Mouse (Mus musculus) cerebellum, adult 18-20 months (tissue): Measurements from ENCODE around the gene Kcnh7.
"Not testable (repeated sequence)": the region's sequence is repeated elsewhere in the genome, so short reads cannot be mapped to it uniquely, and the experiment has no call there.

Experiments
- DNase-seq, 2 experiments: peaks; one replicate each; pipeline ENCODE4 v3.0.0; 2021

The Kcnh7 gene

DNA sequence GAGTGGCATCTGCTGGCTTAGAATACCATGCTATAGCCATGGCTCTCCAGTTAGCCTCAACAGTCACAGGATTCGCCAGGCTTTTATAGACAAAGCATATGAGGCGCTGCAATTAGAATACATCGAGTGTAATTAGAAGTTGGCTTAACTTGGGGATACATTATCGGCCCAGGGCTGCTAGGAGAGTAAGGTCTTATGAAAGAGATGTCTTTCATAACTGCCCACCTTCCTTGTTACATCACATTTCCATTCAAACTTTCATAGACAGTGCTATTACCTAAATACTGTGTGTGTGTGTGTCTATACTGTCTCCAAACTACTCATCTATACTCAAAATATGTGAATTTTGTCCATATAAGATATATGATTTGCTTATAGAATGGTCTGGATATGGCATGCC is 468.8 kb downstream of the Kcnh7 start:
- DNase-seq = no peak

DNA sequence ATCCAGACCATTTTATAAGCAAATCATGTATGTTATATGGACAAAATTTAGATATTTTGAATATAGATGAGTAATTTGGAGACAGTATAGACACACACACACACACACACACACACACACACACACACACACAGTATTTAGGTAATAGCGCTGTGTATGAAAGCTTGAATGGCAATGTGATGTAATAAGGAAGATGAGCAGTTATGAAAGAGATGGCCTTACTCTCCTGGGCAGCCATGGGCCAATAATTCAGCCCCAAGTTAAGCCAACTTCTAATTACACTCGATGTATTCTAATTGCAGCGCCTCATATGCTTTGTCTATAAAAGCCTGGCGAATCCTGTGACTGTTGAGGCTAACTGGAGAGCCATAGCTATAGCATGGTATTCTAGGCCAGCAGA is 469.7 kb downstream of the Kcnh7 start:
- DNase-seq = not testable (repeated sequence)

DNA sequence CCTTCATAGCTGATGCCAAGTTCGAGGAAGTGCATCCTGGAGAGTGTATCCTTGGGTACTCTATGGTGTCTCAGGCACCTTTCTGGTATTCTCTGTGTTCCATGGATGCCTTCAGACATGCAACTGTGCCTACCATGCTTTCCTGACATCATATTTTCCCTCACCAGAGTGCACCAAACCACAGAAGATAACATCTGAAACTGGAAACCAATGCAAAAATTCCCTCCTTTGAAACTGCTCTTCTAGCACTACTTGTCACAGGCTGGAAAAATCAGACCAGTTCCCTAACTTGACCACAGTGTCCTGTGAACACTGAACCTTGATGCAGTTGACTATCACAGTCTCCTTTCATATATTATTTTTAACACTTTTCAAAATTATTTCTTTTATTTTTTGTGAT is 474.5 kb downstream of the Kcnh7 start:
- DNase-seq = no peak

DNA sequence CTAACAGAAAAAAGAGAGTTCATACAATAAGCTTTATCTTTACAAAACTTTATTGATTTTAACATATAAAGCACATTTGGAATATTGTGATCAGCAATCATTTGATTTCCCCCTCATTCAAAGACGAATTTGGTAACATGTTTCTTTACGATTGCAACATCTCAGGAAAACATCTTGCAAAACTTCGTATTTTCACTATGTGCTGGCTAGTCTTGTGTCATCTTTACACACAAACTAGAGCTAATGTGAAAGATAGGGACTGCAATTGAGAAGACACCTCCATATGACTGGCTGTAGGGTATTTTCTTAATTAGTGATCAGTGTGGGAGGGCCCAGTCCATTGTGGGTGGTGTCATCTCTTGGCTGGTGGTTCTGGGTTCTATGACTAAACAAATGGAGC is 477.8 kb downstream of the Kcnh7 start:
- DNase-seq = no peak

DNA sequence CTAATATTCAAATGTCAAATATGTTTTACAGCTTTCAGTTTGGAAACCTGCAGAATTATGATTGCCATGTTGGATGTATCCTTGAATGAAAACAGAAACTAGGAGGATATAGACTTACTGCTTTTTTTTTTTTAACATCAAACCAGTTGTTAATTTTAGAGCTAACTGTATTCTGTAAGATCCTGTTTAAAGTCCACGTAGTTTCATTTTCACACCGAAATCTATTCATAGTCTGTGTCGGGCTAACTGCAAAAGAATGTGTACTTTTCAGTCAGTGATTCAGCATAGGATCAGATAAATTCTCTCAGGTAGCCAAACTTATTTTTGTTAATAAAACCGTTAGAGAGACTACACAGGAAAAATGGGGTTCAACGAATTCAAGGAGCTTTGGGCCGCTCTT is 498.2 kb downstream of the Kcnh7 start:
- no peak for DNase-seq

DNA sequence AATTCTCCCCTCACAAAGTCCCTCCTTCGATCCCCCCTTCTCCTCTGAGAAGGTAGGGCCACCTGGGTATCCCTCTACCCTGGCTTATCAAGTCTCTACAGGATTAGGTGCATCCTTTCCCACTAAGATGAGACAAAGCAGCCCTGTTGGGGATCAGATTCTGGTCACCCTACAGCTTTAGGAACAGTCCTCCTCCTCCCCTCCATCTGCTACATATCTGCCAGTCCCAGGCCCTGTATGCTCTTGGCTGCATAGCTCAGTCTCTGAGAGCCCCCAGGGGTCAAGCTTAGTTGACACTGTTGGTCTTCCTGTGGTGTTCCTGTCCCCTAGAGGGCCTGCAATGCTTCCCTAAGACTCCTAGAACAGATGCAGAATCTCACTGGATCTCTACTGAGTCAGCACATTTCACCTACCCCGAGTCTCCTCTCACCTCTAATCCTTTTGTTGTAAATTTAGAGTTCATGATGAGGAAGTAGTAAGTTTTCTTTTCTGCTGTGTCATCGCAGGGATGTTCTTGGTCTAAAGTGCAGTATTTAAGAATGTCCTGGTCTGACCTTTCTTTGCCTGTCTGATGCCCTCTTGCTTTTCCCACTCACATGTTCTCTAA is 499.0 kb downstream of the Kcnh7 start:
- no peak for DNase-seq

DNA sequence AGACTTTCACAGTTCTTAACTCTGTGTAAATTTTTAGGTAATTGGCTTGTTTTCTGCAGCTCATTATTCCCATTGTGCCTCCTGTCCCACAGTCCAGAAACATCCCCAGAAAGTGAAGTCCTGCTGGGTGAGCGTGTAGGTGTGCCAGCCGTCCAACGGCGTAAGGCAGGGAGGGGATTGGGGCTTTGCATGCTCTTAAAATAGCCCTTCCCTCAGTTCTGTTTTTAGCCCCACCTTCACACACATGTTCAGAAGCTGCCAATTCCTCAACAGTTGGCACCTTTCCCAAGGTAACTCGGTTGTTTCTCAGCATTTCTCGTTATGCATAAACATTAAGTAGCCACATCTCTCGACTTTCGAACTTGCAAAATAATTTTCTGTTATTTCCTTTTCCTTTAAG is 502.4 kb downstream of the Kcnh7 start:
- DNase-seq = peak; percentile 4 to 6

DNA sequence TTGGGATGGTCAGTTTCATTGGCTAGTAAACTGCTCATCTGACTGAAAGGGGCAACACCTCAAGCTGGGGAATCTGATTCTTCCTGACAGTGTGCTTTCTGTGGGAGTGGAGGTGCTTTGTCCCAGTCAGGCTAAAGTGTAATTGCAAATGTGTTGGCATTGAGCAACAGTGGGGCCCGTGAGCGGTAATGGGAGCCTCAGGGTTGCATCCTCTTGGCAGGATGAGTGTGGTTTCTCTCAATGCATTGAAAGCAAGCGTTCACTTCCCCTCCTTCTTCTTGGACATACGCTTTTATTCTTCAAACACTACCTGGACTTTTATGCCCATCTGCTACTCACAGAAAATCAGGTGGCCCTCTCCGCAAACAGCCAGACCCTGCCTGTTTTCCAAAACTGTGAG is 511.3 kb downstream of the Kcnh7 start:
- DNase-seq = no peak

DNA sequence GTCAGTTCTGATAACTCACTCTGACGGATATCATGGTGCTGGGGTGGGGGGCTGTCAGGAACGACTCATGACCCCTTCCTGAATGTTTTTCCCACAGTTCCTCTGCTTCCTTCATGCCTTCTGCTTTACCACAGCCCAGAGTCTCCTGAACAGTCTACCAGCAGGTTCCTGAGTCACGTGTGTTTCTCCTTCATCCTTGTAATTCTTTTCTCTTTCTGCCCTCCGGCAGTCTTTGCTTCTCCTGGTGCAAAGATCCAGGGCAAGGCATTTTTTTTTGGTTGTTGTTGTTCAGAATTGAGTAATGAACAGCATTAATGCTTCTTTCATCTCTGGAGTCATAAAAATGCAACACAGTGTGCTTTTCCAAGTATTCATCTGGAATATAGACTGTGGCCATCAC is 513.3 kb downstream of the Kcnh7 start:
- no peak for DNase-seq

DNA sequence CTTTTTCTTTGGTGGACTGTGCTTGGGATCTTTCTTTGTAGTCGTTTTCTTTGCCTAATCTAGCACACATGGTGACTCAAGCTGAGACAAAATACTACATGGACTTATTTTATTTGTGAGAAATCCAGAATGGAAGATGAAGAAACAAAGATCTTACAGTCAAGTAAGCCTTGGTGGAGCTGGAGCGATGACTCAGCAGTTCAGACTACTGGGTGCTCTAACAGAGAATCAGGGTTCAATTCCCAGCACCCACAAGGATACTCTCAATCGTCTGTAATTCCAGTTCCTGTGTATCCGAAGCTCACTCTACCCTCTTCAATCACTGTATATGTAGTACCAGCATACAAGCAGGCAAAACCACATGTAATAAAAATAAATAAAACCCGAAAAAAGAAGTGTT is 513.8 kb downstream of the Kcnh7 start:
- DNase-seq = no peak

DNA sequence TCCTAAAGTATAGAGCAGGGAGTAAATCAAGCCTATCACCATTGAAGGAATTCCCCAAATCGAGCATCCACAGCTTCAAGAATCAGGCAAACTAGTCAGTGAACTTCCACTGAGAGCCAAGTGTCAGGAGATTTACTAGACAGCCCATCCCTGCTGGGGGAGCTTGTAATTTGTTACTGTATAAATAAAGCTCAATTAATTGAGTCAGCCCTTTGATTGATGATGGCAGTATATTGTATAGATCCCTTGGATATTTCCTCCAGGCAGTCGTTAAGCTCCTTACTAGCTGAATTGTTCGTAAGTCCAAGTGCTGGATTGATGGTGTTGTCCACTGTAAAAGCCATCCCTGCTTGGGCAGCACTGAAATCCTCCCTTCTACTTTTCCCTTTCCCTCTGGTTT is 514.2 kb downstream of the Kcnh7 start:
- no peak for DNase-seq

DNA sequence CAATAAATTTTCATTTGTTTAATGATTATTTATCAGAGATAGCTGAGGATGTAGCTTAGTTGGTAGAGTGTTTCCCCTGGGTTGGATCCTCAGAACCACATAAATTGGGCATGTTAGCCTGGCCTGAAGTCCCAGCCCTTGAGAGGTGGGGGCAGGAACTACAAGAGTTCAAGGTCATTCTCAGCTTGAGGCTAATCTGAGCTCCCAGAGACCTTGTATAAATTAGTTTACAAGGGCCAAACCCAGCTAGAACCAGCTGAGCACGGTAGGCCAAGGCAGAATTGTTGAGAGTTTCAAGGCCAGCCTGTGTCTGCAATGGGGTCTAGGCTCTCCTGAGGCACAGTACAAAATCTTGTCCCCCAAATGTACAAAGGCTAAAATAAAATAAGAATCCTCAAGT is 518.6 kb downstream of the Kcnh7 start:
- DNase-seq = no peak

DNA sequence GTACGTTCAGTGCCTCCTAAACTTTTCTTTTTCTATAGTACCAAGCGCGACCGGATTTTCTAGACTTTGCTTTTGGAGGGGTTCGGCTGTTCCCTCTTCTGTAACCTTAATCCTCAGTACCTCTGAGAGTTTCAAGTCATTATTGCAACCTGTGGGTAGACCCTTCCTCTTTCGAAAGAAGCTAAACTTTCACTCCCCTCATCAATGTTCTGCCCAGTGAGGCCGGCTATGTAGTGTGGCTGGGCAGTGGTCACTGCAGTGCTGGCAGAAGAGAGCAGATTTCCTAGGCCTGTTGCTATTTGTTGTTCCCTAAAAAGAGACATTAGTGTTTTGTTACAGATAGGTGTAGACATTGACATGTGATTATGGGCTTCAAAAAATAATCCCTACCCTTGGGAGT is 519.2 kb downstream of the Kcnh7 start:
- no peak for DNase-seq

DNA sequence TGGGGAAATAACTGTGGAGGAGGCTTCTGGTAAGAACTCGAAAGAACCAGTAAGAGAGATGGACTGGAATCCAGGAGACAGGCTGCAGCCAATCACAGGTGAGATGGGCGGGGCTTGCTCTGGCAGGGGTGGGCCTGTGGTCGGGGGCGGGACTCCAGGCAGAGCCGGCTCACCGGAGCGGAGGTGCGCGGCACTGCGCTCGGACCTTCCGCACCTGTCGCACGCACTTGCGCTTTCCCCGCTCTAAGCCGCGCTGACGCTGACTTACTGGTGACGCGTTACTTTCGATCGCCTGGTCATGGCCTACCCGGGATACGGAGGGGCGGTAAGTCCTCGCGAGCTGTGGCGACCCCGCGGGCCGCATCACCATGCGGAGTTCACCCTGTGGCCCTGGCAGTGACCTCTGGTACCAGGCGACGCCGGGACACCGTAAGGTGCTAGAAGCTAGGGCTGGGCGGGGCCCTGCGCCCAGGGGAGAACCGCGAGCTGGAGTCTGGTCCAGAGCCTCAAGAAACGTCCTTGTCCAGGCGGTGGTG is 519.9 kb downstream of the Kcnh7 start, which contains the start of gene Gca:
Gca (plus strand) TSS at position 151 of the 536 bp plus-strand sequence.
- DNase-seq = peak; percentile 71 to 73

DNA sequence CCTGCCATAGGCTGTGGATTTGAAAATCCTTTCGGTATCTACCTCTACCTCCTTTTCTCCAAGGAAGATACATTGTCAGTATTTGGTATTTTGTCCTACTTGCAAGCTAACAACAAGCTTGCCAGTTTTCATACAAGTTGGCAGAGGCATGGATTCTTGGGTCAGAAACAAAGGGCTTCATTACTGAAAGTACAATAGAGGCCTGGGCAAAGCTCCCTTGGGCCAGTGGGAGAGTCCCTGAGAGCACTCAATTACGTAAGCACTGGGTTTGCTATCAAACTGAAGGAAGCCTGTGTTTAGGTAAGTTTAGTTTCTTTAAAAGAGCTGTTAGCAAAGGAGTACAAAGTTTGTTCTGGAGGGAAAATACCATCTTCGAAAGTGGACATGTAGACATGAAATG is 521.5 kb downstream of the Kcnh7 start:
- no peak for DNase-seq

DNA sequence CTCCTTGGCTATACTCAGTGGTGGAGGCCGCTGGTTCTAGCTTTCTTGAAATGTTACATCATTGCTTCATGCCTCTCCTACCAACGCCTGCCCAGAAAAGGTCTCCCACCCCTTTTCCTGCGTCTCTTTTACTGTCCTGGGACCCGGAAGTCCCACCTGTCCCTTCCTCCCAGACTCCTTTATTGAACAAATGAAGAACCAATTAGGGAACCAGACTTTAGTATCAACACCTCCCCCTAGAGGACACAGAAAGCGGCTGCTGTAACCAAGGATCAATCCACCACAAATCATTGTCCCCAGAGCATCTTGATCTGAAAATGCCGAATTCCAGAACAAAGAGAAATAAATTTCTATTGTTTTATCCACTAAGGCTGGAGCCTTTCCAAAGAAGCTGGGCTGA is 523.5 kb downstream of the Kcnh7 start:
- no peak for DNase-seq

DNA sequence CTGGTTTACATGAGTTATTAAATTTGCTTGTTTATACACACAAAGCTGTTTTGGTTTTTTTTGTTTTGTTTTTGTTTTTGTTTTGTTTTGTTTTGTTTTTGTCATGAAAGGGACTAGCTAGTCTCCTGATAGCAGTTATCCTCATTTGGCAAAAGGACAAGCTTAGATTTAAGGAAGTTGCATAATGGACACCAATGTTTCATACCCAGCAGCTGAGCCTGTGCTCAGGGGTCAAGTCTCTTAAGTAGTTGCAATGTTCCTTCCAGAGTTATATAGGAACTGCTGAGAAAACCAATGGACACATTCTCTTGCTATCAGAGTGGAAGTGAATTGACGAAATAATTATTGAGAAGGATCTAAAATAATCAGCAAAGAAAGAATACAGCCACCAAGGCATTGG is 528.0 kb downstream of the Kcnh7 start:
- DNase-seq = no peak

DNA sequence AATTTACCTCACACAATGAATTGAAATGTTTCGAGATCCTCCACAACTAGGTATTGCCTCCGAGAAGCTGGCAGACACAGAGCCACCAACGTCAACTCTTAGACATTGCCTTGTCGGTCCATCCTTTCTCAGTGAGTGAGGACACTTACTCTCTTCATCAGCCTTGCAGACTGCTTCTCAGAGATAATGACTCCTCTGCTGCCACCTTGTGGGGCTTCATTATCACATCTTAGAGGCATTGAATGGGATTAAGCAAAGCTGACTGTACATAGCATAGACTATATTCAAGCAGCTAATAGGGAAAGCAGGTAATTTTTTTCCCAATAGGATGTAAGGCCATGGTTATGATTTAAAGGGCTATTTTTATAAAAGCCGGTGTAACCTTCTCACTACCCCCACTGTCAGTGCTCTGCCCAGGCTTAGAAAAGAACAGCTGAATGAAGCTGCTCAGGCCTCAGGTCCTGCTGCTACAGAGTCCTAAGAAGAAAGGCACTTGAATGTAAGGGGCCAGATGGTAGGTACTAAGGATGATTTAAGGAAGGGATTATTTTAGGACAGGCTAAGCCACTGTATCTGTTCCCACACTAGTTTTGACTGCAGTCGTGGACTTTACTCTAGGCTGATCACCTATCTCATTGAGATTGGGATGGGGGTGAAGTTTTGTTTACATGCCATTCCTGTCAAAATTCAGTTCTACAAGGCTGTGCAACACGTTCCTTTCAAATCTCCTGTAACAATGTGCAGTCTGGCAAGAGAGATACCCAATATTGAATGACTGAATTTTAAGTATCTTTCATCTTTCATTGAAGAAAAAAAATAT is 529.4 kb downstream of the Kcnh7 start:
- DNase-seq = peak; percentile 34 to 58

DNA sequence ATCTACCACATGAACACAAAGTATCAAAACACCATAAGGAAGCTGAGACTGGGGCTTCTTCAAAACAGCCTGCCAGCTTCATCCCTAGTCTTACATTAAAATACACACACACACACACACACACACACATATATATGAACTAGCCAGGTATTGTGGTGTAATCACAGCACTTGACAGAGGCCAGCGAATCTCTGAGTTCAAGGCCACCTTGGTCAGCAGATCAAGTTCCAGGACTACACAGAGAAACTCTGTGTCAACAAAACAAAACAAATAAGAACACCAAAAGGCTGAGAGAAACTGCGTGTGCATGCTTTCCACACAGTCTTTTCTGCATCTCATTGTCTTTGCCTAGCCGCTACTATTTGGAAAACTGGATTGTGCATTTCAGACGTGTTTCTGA is 531.6 kb downstream of the Kcnh7 start:
- no peak for DNase-seq

DNA sequence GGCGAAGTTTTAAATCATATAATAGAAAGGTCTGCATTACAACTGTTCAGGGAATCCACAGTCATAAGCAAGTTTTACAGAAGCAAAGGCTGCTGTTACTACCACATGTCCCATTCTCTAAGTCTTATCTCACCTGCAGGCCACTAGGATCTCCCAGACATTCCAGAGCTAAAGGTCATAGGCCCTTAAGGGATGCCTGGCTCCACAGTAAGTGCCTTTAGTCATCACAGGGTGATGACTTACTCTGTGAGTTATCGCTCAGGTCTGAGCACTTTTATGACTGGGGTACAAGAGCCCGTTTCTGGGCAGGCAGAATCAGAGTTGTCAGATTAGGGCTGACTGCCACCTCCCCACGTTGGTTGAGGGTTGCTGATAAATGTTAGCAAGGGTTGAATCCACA is 532.2 kb downstream of the Kcnh7 start:
- no peak for DNase-seq

DNA sequence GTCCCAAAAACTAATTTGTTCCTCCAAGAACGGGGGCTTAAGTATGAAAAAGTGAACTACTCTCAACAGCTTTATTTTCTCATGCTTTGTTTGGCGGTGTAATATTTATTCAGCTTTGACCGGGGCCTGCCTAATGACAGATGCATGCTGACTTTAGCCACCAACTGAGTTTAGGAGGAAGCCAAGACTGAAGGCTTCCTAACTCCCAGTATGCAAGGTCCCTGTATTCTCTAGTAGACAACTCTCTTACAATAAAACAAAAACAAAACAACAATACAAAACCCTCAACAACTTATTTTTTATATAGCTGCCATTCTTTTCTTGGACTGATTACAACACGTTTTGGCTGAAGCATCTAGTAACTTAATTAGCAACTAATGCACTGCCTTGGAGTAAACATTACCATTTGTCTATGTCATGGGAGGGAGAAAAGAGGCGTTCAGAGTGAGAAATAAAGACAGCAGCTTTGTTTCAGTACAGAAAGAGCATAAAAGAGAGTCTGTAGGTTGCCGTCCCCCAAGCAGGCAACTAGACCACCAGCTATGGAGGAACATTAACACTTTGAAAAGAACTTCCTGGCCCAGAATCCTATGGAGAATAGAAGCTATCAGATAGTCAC is 537.3 kb downstream of the Kcnh7 start:
- DNase-seq = no peak

DNA sequence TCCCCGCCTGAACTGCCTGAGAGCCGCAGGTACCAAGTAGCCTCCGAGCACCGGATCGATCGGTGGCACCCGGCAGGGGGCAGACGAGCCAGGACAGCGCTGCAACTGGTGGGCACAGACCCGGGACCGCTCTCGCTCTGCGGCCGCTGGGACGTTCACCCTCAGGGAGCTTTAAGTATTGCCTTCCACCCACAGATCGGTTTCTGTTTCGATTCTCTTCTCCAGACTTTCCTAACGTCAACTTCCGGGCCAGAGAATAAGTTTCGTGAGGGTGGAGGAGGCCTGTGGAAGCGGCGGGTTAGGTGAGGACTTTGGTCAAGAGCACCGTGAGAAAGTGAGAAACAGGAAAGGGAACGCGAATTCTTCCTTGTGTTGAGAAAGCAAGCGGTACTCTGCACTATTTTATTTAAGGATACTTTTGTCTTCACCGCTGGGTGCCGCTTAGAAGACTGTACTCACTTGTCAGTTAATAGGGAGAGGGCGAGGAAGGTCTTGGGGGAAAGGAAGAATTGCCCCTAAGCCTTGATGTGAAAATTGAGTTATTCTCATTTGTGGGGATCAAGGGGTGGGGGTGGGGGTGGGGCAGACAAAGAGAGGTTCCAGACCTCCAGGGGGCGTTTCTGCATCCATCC is 538.0 kb downstream of the Kcnh7 start, which contains the start of gene Ifih1:
Ifih1 (minus strand) TSS at position 242 of the 632 bp plus-strand sequence.
- peak; percentile 9 to 15 for DNase-seq

DNA sequence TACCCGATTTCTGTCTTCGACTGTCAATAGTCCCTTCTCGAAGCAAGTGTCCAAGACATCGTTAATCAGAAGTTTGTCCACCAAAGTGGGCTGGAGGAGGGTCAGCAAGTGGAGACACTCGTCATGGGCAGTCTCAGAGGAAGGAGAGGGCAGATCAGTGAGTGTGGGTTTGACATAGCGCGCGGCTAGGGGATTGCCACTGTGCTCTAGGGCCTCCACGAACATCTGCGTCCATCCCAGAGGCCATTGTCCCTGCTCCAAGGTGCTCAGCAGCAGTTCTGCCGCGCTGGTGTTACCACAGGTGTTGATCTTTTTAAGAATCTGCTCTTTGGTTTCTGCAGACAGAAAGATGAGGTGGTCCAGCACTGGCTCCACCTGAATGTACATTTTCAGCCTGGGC is 538.6 kb downstream of the Kcnh7 start:
- no peak for DNase-seq
